Mouse (Mus musculus) mouse trophoblast stem cell (cell line): ENCODE results near the gene Adgrg3.
"Not testable (repeated sequence)": the region's sequence is repeated elsewhere in the genome, so short reads cannot be mapped to it uniquely, and the experiment has no call there.

Source experiments
- in situ Hi-C, 2 experiments: fragments of 300-500 bp; cut with MseI, MboI; formaldehyde crosslinking; loops; 2 replicates in 1 of 2; 3 replicates in 1 of 2; pipeline ENCODE4 v1.15.1; 2025

The Adgrg3 gene

GRCm38 (mm10) chr8:95024387-95024786 lies 6.9 kb downstream of the Adgrg3 start:
- in situ Hi-C loops, result no loop called here

- in situ Hi-C loops, result no loop called here
Measured at GRCm38 (mm10) chr8:95025421-95025820, 7.9 kb downstream of the Adgrg3 start.

- in situ Hi-C loops, result not testable (repeated sequence)
Measured at GRCm38 (mm10) chr8:95028391-95028790, 10.9 kb downstream of the Adgrg3 start.

- in situ Hi-C loops, result no loop called here
Measured at GRCm38 (mm10) chr8:95037106-95037925, 19.8 kb downstream of the Adgrg3 start.

GRCm38 (mm10) chr8:95041883-95042784 lies 24.6 kb downstream of the Adgrg3 start:
- in situ Hi-C loops, result no loop called here

- in situ Hi-C loops, result no loop called here
Measured at GRCm38 (mm10) chr8:95044811-95045210, 27.3 kb downstream of the Adgrg3 start.

GRCm38 (mm10) chr8:95046982-95047381 lies 29.5 kb downstream of the Adgrg3 start:
- in situ Hi-C loops, result no loop called here

- in situ Hi-C loops, result no loop called here
Measured at GRCm38 (mm10) chr8:95047884-95048680, 30.6 kb downstream of the Adgrg3 start.

GRCm38 (mm10) chr8:95049636-95050035 lies 32.1 kb downstream of the Adgrg3 start:
- in situ Hi-C loops, result no loop called here

- in situ Hi-C loops, result no loop called here
Measured at GRCm38 (mm10) chr8:95054438-95054837, 36.9 kb downstream of the Adgrg3 start.

- in situ Hi-C loops, result no loop called here
Measured at GRCm38 (mm10) chr8:95054927-95055510, 37.5 kb downstream of the Adgrg3 start, which contains the start of gene Drc7. TSS of gene Drc7 (plus strand) at chr8:95055103.

GRCm38 (mm10) chr8:95056414-95056813 lies 38.9 kb downstream of the Adgrg3 start:
- in situ Hi-C loops, result no loop called here

- in situ Hi-C loops, result no loop called here
Measured at GRCm38 (mm10) chr8:95058661-95059060, 41.2 kb downstream of the Adgrg3 start.

- in situ Hi-C loops, result no loop called here
Measured at GRCm38 (mm10) chr8:95059812-95060533, 42.5 kb downstream of the Adgrg3 start.

- in situ Hi-C loops, result no loop called here
Measured at GRCm38 (mm10) chr8:95064531-95064930, 47.0 kb downstream of the Adgrg3 start.

GRCm38 (mm10) chr8:95067582-95067981 lies 50.1 kb downstream of the Adgrg3 start:
- in situ Hi-C loops, result no loop called here

GRCm38 (mm10) chr8:95075504-95075903 lies 58.0 kb downstream of the Adgrg3 start:
- in situ Hi-C loops, result no loop called here

GRCm38 (mm10) chr8:95076151-95076550 lies 58.7 kb downstream of the Adgrg3 start:
- in situ Hi-C loops, result no loop called here

- in situ Hi-C loops, result no loop called here
Measured at GRCm38 (mm10) chr8:95078055-95078454, 60.6 kb downstream of the Adgrg3 start.

- in situ Hi-C loops, result no loop called here
Measured at GRCm38 (mm10) chr8:95079305-95079704, 61.8 kb downstream of the Adgrg3 start.
